Mouse (Mus musculus) forebrain, embryonic 12.5 days (tissue): ENCODE data around the gene Nr4a2. TPM values are rescaled to one million over a fixed set of nuclear protein-coding genes. Genes with fewer than 3 reads are reported as not detected.

Experiments used
- ATAC-seq: fragments of 200-750 bp; cut with Nextera tagmentation; 2 replicates; pipeline ENCODE4 v1.8.0; 2017; ENCODE audit warnings: moderate TSS enrichment; ENCODE audit not compliant: low FRiP score
- H3K27ac ChIP-seq: fragments of 300-500 bp; sonication (generic); 2 replicates; pipeline ENCODE4 v1.5.1; 2016; ENCODE audit warnings: mild to moderate bottlenecking
- H3K27me3 ChIP-seq: fragments of 300-500 bp; sonication (generic); 2 replicates; pipeline ENCODE4 v1.6.1; 2016; ENCODE audit warnings: mild to moderate bottlenecking
- H3K36me3 ChIP-seq: fragments of 300-500 bp; sonication (generic); replicated peaks from 2 replicates; pipeline ENCODE4 v1.6.1; 2016; ENCODE audit warnings: mild to moderate bottlenecking
- H3K4me1 ChIP-seq: fragments of 300-500 bp; sonication (generic); 2 replicates; pipeline ENCODE4 v1.6.1; 2016
- H3K4me2 ChIP-seq: fragments of 300-500 bp; sonication (generic); 2 replicates; pipeline ENCODE4 v1.6.1; 2016; ENCODE audit warnings: mild to moderate bottlenecking, moderate library complexity
- H3K4me3 ChIP-seq: fragments of 300-500 bp; sonication (generic); replicated peaks from 2 replicates; pipeline ENCODE4 v1.5.1; 2016; ENCODE audit warnings: mild to moderate bottlenecking
- H3K9ac ChIP-seq: fragments of 300-500 bp; sonication (generic); 2 replicates; pipeline ENCODE4 v1.6.1; 2016; ENCODE audit warnings: mild to moderate bottlenecking
- H3K9me3 ChIP-seq: fragments of 300-500 bp; sonication (generic); 2 replicates; pipeline ENCODE4 v1.6.1; 2016
- WGBS: fragments of 180-500 bp; shearing (Covaris S2); methylation state at CpG from one replicate; pipeline ENCODE4 v1.1.7; 2016; 5-methylcytosine and 5-hydroxymethylcytosine counted together
- polyA plus RNA-seq: library from polyadenylated mRNA; unstranded; fragments of >200 nt; fragmentation: Nextera tagmentation; extraction: Ambion mirVana; gene quantifications from 2 replicates; pipeline ENCODE4 v1.2.1, GENCODE M21; 2016

Nr4a2 gene
- polyA plus RNA-seq, 1 experiment from 2014 or later = 18.1 TPM

DNA sequence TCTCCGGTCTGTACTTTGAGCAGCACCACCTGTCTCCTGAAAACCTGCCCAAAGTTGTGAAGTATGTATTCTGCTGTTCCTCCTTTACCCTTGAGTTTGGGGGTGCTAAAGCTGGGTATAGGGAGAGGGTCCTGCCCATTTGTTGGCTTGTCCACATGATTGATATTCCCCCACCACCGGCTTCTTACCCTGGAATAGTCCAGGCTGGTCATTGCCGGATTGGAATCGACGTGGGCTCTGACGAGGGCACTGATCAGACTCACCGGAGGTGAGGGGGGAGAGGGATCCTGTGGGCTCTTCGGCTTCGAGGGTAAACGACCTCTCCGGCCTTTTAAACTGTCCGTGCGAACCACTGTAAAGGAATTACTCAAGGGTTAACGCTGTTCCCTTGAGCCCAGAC is 13.9 kb downstream of the Nr4a2 start:
- Histone ChIP-seq H3K27me3 (peaks cover 82% of the 10 kb centered on the region), H3K27ac (no peak overlapping the region), H3K4me3 (0 out of 2 replicates have a peak overlapping the region, but pooled peaks have one; percentile 8), H3K4me2 (peak overlapping the region; percentile 8; the same call in 1 of the 2 replicates), H3K36me3 (no peaks in the 10 kb centered on the region), H3K9ac (0 out of 2 replicates have a peak overlapping the region, but pooled peaks have one; percentile 21), H3K4me1 (peaks cover 25% of the 10 kb centered on the region), H3K9me3 (0 out of 2 replicates have a peak, but pooled peaks cover 2% of the 10 kb centered on the region)
- 6% methylated on average over 14 of the region's 14 CpGs for WGBS
- no peak for ATAC-seq

DNA sequence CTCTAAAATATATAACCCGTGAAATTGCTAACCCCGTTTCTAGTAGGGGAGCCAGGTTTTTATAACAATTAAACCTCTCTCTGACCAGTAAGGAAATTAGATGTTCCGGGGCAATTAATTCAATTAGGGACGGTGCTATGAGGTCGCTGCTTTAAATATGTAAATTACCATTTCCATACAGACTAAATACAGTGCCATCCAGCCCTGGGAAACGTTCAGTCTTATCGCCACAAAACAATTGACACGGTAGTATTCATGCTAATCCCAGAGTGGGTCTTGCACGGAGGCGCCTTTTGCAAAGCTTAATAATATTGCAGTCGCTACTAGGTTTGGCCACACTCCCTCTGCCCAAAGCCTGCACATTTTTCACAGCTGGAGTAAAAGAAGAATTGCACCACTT is 14.5 kb downstream of the Nr4a2 start:
- WGBS = 1% methylated on average over 11 of the region's 11 CpGs

GRCm38 (mm10) chr2:57108349-57108930 is 15.4 kb downstream of the Nr4a2 start:
- H3K9me3 ChIP-seq = 0 out of 2 replicates have a peak, but pooled peaks cover 2% of the 10 kb centered on the region
- no peak overlapping the region for H3K9ac ChIP-seq
- WGBS = 7% methylated on average over 7 of the region's 7 CpGs
- no peaks in the 10 kb centered on the region for H3K36me3 ChIP-seq
- ATAC-seq = no peak
- no peak overlapping the region for H3K4me2 ChIP-seq
- H3K4me1 ChIP-seq = peaks cover 31% of the 10 kb centered on the region
- H3K27ac ChIP-seq = no peak overlapping the region
- H3K4me3 ChIP-seq = no peak overlapping the region
- peaks cover 83% of the 10 kb centered on the region for H3K27me3 ChIP-seq

More for the DNA sequence above, 14.5 kb downstream of the Nr4a2 start:
- Histone ChIP-seq H3K27ac (no peak overlapping the region), H3K36me3 (no peaks in the 10 kb centered on the region), H3K27me3 (peaks cover 85% of the 10 kb centered on the region), H3K4me3 (no peak overlapping the region), H3K4me2 (peak overlapping the region; percentile 8; the same call in 1 of the 2 replicates), H3K9me3 (0 out of 2 replicates have a peak, but pooled peaks cover 2% of the 10 kb centered on the region), H3K4me1 (peaks cover 30% of the 10 kb centered on the region), H3K9ac (no peak overlapping the region)
- ATAC-seq = 0 out of 2 replicates have a peak, but pooled peaks have one; percentile 2

DNA sequence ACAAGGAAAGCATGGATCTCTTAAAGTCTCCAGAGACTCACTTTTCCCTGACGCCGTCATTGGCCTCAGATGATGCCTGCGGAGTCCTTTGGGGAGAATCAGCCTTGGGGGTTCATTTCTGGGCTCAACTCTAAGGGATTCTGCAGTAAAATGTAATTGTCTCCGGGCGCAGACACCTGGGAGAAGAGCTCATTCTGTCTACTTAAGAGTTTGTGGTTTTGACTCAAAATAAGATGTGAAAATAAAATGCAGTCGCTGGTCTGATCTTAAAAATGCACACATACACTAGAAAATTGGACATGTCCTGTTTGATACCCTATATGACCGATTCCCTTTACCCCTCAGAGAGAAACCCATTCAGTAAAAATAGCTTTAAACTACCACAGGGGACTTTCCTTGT is 18.4 kb downstream of the Nr4a2 start:
- Histone ChIP-seq H3K27ac (no peak overlapping the region), H3K36me3 (no peaks in the 10 kb centered on the region), H3K9me3 (no peaks in the 10 kb centered on the region), H3K4me1 (peaks cover 40% of the 10 kb centered on the region), H3K9ac (no peak overlapping the region), H3K4me2 (no peak overlapping the region), H3K27me3 (peaks cover 87% of the 10 kb centered on the region), H3K4me3 (no peak overlapping the region)
- WGBS = 7% methylated on average over 7 of the region's 7 CpGs
- no peak for ATAC-seq

DNA sequence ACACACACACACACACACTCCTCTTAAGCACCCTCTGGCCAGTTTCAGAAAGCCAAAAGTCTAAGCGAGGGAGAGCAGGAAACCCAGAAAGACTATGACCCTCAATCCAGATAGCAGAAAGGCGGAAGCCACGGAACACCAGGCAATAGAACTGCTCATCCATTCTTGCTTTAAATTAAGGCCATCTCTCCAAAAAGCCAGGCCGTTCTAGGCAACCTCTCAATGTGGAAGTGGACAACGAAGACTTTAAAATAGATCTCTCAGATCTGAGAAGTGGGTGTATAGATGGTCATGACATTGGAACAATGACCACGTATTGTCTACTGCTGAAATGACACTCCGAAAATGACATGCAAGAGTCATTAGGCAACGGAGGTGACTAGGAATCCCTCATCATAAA is 19.1 kb downstream of the Nr4a2 start:
- H3K4me1 ChIP-seq = peaks cover 33% of the 10 kb centered on the region
- no peaks in the 10 kb centered on the region for H3K36me3 ChIP-seq
- no peak overlapping the region for H3K9ac ChIP-seq
- H3K9me3 ChIP-seq = no peaks in the 10 kb centered on the region
- H3K27me3 ChIP-seq = peaks cover 86% of the 10 kb centered on the region
- 0 out of 2 replicates have a peak overlapping the region, but pooled peaks have one; percentile 7 for H3K4me3 ChIP-seq
- no peak for ATAC-seq
- no peak overlapping the region for H3K4me2 ChIP-seq
- H3K27ac ChIP-seq = no peak overlapping the region
- 3% methylated on average over 8 of the region's 8 CpGs for WGBS

GRCm38 (mm10) chr2:57103845-57104660 is 19.8 kb downstream of the Nr4a2 start:
- Histone ChIP-seq H3K4me1 (peaks cover 28% of the 10 kb centered on the region), H3K36me3 (no peaks in the 10 kb centered on the region), H3K27me3 (peaks cover 82% of the 10 kb centered on the region), H3K4me3 (peak overlapping the region; percentile 41), H3K27ac (no peak overlapping the region), H3K4me2 (peak overlapping the region; percentile 73), H3K9ac (no peak overlapping the region), H3K9me3 (no peaks in the 10 kb centered on the region)
- ATAC-seq = no peak; the same call in 1 of the 2 replicates
- 1% methylated on average over 26 of the region's 26 CpGs for WGBS

- no peak overlapping the region for H3K27ac ChIP-seq
- no peak overlapping the region for H3K9ac ChIP-seq
- H3K4me2 ChIP-seq = peak overlapping the region; percentile 73
- peak; percentile 15; the same call in 1 of the 2 replicates for ATAC-seq
- no peaks in the 10 kb centered on the region for H3K9me3 ChIP-seq
- H3K4me3 ChIP-seq = peak overlapping the region; percentile 41
- H3K4me1 ChIP-seq = peaks cover 28% of the 10 kb centered on the region
- H3K36me3 ChIP-seq = no peaks in the 10 kb centered on the region
- peaks cover 74% of the 10 kb centered on the region for H3K27me3 ChIP-seq
- WGBS = under 1% methylated on average over 34 of the region's 37 CpGs
Observed at GRCm38 (mm10) chr2:57102856-57103844, 20.7 kb downstream of the Nr4a2 start.

DNA sequence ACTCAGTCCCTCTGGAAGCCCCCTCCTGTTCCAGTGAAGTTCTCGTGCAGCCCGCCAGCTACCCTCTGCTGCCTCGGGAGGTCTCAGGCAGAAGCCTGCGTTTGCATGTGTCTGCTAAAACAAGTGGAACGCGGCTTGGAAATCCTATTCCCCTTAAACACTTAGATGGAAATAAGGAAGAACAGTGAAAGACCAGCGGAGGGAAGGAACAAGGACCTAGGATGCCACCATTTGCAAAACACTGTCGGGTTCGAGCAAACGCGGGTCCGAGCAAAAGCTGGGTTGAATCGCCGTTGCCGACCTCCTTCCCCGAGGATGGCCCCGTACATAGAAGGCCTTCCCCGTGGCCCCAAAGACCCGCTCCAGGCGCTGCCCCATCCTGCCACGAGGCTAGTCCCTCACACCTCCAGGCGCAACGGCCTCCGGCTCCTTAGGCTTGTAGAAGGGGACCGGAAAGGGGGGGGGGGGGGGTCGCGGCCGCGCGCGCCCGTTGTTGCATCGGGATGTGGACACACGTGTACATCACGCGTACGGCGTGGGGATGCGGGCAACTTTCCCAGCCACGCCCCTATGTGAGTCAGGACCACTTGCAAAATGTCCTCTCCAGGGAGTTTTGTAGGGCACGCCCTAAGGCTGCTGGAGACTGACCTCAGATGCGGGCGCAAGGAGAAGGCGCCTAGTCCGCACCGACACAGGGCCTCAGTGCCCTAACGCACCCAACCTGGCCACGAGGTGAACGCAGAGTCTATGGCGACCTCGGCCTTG is 21.5 kb downstream of the Nr4a2 start:
- peak overlapping the region; percentile 41 for H3K4me3 ChIP-seq
- under 1% methylated on average over 51 of the region's 51 CpGs for WGBS
- H3K9me3 ChIP-seq = no peaks in the 10 kb centered on the region
- peaks cover 28% of the 10 kb centered on the region for H3K4me1 ChIP-seq
- H3K27me3 ChIP-seq = peaks cover 67% of the 10 kb centered on the region
- peak; percentile 66 for ATAC-seq
- no peaks in the 10 kb centered on the region for H3K36me3 ChIP-seq
- H3K27ac ChIP-seq = no peak overlapping the region
- H3K4me2 ChIP-seq = peak overlapping the region; percentile 73
- H3K9ac ChIP-seq = peak overlapping the region; percentile 42; the same call in 1 of the 2 replicates

- ATAC-seq = no peak
- Histone ChIP-seq H3K27me3 (peaks cover 56% of the 10 kb centered on the region), H3K4me1 (peaks cover 28% of the 10 kb centered on the region), H3K27ac (no peak overlapping the region), H3K4me2 (no peak overlapping the region), H3K9me3 (no peaks in the 10 kb centered on the region), H3K9ac (no peak overlapping the region), H3K4me3 (no peak overlapping the region), H3K36me3 (no peaks in the 10 kb centered on the region)
- WGBS = 67% methylated on average over 3 of the region's 3 CpGs
Observed at GRCm38 (mm10) chr2:57100241-57100640, 23.6 kb downstream of the Nr4a2 start.

- H3K36me3 ChIP-seq = no peaks in the 10 kb centered on the region
- ATAC-seq = no peak
- no peak overlapping the region for H3K4me2 ChIP-seq
- WGBS = 77% methylated on average over 9 of the region's 9 CpGs
- peaks cover 3% of the 10 kb centered on the region; the same call in 1 of the 2 replicates for H3K4me1 ChIP-seq
- H3K4me3 ChIP-seq = no peak overlapping the region
- H3K9ac ChIP-seq = no peak overlapping the region
- H3K9me3 ChIP-seq = no peaks in the 10 kb centered on the region
- H3K27me3 ChIP-seq = no peaks in the 10 kb centered on the region
- H3K27ac ChIP-seq = no peak overlapping the region
Observed at GRCm38 (mm10) chr2:57072452-57072851, 51.4 kb downstream of the Nr4a2 start.

- H3K9ac ChIP-seq = no peak overlapping the region
- ATAC-seq = no peak
- no peaks in the 10 kb centered on the region for H3K9me3 ChIP-seq
- no peak overlapping the region for H3K27ac ChIP-seq
- WGBS = 68% methylated on average over 1 of the region's 1 CpGs
- no peak overlapping the region for H3K4me3 ChIP-seq
- H3K4me2 ChIP-seq = no peak overlapping the region
- peaks cover 2% of the 10 kb centered on the region; the same call in 1 of the 2 replicates for H3K4me1 ChIP-seq
- no peaks in the 10 kb centered on the region for H3K36me3 ChIP-seq
- no peaks in the 10 kb centered on the region for H3K27me3 ChIP-seq
Observed at GRCm38 (mm10) chr2:57063480-57063879, 60.3 kb downstream of the Nr4a2 start.
